Mouse (Mus musculus) right cerebral cortex, postnatal 25 days (tissue): ENCODE measurements around the gene Tnfsf9.

ENCODE experiments used
- DNase-seq: peaks from one replicate; pipeline ENCODE4 v3.0.0; 2022

Tnfsf9 gene

DNA sequence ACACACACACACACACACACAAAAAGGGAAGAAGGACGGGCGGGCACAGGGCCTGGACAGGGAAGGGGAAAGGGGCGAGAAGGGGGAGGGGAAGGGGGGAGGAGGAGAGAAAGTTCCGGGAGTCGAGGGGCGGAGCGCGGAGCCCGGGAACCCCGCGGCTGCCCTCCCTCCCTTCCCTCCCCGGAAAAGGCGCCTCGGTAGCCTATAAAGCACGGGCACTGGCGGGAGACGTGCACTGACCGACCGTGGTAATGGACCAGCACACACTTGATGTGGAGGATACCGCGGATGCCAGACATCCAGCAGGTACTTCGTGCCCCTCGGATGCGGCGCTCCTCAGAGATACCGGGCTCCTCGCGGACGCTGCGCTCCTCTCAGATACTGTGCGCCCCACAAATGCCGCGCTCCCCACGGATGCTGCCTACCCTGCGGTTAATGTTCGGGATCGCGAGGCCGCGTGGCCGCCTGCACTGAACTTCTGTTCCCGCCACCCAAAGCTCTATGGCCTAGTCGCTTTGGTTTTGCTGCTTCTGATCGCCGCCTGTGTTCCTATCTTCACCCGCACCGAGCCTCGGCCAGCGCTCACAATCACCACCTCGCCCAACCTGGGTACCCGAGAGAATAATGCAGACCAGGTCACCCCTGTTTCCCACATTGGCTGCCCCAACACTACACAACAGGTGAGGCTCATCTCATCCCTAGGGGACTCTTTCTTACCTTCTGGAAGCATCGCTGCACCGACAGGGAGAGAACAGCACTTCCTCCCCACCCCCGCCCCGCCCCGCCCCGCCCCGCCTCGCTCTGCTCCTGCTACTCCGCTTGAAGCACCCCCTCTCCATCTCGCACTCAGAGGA is at the start of gene Tnfsf9:
Gene Tnfsf9, plus strand, starts transcription at position 145 of the 854 bp plus-strand sequence.
- DNase-seq, result peak; percentile 35

DNA sequence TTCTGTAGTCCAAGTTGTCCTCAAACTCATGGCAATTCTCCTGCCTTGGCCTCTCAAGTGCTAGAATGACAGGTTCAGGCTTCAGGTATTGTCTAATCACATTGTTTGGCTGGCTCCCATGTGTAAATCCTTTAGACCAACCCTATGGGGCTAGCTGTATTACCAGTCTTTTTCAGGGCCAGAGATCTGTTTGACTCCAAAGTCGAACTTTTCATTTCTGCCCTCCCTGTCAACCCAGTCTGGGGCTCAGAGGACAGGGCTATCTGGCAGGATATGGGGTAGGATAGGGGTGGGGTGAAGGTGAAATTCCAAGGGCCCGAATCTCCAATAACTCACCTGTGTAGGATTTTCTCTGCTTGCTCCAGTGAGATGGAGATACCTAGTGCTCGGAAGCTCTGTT is 48.9 kb upstream of the Tnfsf9 start:
- no peak for DNase-seq

DNA sequence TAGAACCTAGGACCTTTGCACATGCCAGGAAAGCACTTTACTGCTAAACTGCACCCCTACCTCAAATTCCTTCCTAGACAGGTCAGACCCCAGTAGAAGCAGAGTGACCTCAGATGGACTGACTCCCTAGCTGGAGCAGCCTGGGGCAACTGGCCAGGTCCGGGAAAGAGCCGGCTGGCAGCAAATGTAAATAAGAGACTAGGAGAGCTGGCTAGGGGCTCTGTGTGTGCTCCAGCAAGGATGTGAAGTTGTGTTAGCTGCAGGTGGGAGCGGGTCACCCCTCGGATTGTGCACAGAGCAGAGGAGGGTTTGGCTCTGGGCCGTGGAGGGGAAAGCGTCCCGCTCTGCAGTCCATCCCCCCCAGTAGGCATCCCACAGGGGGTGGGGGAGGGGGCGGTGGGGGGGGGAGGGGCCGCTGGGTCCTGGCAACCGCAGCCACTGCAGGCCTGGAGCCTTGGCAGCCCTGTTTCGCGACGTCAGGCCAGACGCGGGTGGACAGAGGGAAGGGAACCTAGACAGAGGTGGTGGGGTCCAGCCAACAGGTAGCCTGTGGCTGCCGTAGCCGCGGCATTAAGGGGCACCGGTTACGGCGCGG is 46.1 kb upstream of the Tnfsf9 start, which contains the start of gene Crb3:
Gene Crb3, plus strand, starts transcription at position 215 of the 595 bp plus-strand sequence.
- DNase-seq, result no peak

DNA sequence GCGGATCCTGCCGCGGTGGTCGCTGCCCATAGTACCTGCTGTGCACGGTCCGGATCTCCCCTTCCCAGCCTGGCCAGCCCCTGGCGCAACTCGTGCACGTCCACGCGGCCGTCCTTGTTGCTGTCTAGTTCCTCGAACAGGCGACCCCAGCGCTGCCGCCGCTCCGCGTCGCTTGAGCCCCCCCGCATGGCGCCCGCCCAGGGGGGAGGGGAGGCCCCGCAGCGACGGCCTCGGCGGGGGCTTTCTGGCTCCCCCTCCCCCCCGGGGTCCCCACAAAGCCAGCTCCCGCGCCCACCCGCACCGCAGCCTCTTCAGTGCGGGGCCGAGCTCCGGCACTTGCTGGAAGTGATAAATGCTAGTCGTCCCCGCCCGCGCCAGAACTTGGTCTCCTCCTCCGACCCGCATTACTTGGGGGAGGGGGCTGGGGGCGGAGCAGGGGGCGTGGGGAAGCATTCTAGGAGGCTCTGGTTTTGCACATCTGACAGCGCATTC is 45.6 kb upstream of the Tnfsf9 start, which contains the start of gene Slc25a23:
Gene Slc25a23, minus strand, starts transcription at position 378 of the 492 bp plus-strand sequence.
- peak; percentile 77 for DNase-seq

DNA sequence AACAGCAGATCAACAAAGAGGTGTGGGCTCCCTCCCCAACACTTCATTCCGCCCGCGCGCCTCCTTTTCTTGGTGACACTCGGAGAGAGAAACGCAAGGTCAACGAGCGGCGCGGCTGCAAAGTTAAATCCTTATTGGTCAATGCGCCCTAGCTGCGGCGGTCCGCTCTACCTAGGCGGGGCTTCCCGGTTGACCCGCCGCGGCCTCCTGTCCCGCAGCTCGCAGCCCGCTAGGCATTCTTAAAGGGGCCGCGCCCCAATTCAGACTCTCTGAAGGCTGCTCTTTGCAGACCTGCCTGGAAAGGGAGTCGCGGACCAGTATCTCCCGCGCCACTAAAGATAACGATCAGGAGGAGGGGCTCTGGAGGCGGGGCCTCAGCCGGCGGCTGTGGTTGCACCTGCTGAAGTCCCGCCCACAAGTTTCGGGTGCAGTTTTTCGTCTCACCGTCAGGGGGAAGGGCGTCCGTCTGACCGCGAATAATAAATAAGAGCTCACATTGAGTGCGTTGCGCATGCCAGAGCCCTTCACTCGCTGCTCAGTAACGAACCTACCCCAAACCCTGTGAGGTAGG is 44.8 kb upstream of the Tnfsf9 start:
- peak; percentile 97 for DNase-seq

DNA sequence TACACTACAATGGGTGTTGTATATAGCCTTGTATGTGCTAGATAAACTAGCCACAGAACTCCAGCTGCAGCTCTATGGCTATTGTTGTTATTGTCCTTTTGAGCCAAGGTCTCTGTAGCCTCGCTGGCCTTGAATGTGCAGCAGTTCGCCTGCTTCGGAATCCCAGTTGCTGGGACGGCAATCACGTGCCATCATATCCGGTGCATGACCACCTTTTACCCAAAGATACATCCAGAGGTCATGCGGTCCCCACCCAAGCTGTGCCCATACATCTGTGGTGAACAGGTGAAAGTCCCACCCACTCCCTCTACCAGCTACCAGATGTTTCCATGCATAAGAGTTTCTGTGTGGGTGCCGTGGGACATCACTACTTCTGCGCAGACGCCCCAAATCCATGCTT is 44.1 kb upstream of the Tnfsf9 start:
- DNase-seq, result no peak

DNA sequence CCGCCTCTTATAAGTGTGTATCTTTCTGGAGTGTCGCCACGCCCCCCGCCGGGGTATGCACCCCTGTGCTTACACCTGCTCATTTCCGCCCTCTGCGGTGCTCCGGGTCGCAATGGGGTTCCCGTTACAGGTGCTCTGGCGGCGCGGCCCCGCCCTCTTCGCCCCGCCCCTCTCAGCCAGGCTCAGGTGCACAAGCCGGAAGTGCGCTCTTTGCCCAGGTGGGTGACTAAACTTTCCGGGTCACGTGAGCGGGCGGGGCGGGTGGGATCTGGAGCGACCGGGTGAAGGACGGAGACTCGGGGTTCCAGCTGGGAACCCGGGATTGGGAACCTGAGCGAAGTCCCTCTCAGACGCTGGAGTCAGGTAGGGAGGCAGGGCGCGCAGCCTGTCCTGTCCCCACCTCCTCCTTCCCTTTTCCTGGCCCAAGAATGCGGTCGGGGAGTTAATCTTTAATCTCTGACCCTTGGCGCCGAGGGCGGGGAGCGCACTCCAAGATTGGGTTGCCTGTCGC is 43.1 kb upstream of the Tnfsf9 start:
- DNase-seq, result no peak

DNA sequence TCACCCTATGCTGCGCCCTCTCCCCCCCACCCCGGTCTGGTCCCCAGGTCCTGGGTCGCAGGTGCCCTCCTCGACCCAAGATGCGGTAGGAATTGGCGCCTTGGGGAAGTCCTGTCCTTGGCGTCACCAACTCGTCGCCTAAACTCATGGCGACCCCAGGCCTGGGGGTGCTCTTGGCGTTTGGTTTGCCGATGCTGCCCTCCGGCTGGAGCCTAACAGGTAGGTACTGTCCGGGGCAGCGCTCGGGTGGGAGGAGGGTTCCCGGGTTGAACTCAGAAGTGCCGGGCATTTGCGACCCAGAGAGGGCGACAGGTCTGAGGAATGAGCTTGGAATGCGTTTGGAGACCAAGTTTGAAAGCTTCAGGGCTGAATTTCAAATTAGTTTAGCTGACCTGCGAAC is 42.6 kb upstream of the Tnfsf9 start:
- no peak for DNase-seq

DNA sequence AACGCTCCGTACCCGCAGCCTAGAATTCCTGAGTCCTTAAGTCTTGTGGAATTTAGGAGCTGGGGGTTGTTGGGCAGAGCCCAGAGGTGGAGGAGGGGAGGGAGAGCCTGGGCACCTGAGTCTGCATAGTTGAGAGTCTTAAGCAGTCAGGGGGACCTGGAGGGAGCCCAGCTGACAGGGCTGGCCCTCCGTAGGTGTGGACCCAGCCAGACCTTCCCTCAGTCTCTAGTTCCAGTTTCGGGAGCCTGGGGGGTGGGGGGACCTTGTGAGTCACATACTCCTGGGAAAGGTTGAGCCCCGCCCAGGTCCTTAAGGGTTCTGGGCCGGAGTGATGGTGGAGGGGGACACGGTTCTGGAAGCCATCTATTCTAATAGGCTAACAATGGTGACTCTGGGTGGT is 42.1 kb upstream of the Tnfsf9 start:
- DNase-seq, result no peak

DNA sequence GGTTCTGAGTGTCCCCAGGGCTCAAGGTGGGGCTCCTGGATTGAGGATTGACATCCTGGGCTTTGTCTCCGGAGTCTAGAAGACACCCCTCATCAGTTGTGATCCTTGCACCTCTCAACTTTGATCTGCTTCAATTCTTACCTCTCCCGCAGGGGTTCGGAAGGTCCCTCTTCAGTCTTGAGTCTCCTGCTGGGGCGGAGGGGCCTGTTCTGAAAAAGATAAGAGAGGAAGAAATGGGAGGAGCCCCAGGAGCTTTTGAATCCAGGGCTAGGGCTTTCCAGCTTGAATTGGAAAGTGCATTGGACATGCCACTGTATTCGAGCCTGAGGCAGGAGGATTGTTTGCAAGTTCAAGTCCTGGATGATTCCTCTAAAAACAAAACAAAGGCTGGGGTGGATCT is 38.2 kb upstream of the Tnfsf9 start:
- no peak for DNase-seq

DNA sequence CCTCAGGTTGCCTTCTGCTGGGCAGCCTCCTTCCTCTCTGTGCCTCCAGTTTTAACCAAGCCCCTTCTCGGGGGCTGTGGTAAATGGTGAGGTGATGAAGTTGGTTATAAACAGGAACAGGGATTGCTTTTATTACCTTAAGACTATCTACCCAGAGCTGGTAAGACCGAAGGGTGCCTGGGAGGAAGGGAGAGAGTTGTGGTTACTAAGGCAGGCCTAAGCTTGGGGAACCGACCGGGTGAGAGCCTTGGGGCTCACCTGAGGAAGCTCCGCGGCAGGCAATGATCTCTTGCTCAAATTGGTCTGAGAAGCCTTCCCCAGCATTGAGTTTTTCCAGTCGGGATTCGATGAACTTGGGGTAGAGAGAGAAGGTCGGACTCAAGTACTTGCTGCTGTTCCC is 34.9 kb upstream of the Tnfsf9 start:
- DNase-seq, result no peak

DNA sequence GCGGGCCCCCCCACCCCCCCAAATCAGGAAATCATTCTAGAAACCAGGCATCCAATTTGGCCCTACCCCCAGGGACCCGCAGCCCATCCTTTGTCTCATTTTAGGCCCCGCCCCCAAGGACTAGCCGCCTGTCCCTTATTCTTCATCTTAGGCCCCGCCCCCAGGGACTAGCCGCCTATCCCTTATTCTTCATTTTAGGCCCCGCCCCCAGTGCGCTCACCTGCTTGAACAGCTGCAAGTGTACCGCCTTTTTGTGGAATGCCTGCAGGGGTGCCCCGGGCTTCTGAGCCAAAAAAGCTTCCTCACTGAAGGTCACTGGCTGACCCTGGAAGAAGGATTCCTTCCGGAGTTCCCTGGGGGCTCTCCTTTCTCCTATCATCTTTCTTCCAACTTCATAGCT is 34.4 kb upstream of the Tnfsf9 start:
- no peak for DNase-seq

DNA sequence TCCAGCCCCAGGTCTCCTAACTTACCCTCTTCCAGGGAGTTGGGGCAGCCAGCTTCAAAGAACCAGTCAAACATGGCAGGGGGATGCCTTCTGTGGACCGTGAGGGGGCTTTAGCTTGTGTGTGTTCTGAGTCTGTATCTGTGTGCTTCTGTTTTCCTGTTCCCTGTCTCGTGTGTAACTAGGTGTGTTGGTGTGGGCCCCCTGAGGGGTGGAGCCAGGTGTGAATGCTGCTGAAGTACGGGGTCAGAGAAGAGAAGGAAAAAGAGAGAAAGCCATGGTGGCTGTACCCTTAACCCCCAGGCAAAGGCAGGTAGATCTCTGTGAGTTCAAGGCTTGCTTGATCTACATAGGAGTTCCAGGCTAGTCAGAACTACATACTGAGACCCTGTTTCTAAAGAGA is 28.2 kb upstream of the Tnfsf9 start:
- no peak for DNase-seq

DNA sequence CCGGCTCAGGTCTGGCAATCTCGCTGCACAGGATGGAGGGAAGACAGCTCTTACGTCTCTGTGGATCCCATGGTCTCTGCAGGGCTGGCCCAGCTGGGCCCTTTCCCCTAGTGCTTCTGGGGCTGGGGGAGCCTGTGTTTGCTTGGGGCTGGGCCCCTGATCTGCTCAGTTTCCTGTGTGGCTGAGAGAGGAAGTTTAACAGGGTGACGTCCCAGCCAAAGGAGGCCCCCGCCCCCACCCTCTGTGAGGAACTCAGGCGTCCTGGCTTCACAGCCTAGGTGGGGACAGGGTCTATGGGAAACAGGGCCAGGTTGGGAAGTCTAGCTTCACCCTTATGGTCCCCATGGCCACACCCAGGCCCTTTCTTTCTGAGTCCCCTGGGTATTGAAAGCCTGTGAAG is 26.8 kb upstream of the Tnfsf9 start, which contains the start of gene Dennd1c:
Gene Dennd1c, minus strand, starts transcription at position 179 of the 400 bp plus-strand sequence.
- no peak for DNase-seq

DNA sequence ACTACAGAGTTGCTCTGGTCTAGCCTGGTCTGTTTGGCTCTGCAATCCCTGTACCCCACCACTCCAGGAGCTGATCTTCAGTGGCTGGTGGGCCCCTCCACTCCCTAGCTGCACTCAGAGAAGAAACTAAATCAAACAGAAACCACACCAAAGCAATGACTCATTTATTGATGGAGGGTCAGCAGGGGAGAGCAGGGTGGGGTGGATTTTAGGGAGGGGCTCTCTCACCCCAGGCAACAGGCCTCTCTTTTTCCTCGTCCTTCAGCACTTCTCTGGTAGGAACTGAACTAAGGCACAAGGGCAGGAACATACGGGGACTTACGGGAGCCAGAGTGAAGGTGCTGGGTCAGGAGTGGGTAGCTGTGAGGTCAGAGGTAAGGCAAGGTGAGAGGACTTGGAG is 25.2 kb upstream of the Tnfsf9 start:
- no peak for DNase-seq

DNA sequence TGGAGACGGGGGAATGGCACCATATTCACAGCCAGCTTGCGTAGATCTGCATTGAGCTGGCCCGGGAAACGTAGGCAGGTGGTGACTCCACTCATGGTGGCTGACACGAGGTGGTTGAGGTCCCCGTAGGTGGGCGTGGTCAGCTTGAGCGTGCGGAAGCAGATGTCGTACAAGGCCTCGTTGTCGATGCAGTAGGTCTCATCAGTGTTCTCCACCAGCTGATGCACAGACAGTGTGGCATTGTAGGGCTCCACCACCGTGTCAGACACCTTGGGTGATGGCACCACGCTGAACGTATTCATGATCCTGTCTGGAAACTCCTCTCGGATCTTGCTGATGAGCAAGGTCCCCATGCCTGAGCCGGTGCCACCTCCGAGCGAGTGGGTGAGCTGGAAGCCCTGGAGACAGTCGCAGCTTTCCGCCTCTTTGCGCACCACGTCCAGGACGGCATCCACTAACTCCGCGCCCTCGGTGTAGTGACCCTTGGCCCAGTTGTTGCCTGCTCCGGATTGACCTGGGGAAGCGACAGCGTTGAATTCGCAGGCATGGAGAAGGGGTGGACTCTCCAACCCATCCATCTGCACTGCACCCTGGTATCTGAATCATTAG is 23.8 kb upstream of the Tnfsf9 start:
- DNase-seq, result no peak

DNA sequence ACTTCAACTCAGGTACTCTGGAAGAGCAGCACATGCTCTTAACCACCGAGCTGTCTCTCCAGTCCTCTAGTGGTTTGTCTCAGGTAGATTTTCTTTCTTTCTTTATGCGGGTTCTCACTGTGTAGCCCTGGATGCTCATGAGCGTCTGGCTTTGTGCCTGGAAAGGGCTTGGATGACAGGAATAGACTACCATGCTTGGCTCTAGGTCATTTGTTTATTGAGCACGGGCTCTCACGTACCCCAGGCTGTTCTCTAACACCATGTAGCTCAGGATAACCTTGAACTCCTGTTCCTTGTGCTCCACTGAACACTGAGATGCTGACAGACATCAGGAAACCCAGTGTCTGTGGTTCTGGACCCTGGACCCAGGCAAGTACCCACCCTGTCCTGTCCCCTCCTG is 22.6 kb upstream of the Tnfsf9 start:
- no peak for DNase-seq

DNA sequence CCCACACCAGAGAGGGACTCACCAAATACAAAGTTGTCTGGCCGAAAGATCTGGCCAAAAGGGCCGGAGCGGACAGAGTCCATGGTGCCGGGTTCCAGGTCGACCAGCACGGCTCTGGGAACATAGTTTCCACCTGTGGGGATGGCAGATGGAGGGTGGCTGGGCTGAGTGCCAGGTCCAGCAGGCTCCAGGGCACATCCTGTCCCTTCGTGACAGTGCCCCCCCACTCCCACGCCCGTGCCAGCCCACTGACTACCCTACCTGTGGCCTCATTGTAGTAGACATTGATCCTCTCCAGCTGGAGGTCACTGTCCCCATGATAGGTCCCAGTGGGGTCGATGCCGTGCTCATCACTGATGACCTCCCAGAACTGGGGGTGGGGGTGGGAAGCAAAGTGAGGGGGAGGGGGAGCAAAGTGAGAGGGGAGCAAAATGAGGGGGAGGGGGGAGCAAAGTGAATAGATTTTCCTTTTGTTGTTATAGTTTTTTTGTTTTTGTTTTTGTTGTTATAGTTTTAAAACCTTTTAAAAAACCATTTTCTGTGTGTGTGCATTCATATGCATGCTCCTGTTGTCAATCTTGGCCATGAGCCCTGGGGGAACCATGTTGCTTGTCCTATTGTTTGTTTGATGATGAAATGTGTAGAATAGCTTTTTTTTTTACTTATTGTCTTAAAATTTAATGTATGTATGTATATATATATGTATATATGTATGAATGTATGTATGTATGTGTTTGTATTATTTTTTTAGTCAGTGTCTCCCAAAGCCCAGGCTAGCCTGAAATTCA is 19.0 kb upstream of the Tnfsf9 start:
- DNase-seq, result no peak

DNA sequence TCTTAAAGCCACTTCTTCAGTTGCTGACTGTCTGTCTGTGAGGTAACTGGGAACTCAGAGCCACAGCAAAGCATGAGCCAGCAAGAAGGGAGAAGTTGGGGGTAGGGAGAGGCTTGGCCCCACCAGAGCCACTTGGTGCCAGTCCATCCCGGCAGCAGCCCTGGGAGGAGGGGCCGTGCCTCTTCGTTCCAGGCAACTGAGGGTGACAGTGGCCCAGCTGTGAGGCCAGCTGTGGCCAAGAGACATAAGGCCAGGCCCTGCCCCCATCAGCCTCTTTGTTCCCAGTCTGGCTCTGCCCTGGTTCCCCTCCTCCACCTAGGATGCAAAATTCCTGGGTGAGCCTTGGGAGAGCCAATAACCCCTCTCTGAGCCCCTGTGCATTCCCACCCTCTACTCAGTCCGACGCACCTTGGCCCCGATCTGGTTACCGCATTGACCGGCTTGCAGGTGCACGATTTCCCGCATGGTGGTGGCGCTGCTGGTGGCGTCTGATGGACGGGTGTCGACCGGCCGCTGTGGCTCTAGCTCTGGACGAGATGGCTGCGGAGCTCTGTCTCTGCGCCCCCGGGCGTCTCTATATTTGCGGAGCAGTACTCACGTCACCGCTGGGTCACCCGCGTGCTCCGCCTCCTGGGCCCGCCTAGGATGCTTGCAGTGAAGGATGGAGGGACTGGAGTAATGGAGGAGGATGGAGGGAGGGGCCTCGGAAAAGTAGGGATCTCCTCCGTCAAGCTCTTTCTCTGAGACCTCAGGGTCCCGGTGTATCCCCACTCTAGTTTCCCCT is 17.9 kb upstream of the Tnfsf9 start, which contains the start of gene Tubb4a:
Gene Tubb4a, minus strand, starts transcription at position 734 of the 784 bp plus-strand sequence.
- DNase-seq, result peak; percentile 86

DNA sequence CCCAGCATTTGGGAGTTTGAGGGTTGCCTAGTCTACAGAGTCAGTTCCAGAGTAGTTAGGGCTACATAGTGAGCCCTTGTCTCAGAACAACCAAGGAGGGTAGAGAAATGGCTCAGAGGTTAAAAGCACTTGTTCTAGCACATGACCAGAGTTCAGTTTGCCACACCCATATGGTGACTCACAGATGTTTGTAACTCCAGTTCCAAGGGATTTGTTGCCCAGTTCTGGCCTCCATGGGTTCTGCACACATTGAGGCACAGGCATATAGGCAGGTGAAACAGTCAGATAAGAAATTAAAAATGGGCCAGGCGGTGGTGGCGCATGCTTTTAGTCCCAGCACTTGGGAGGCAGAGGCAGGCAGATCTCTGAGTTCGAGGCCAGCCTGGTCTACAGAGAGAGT is 10.9 kb upstream of the Tnfsf9 start:
- no peak for DNase-seq
